Mouse (Mus musculus) erythroid progenitor cell, adult 5-6 weeks (primary cell): ENCODE data around the gene Gpn1. TPM values are rescaled to one million over a fixed set of nuclear protein-coding genes. Genes with fewer than 3 reads are reported as not detected.

Experiments
- ATAC-seq: replicated peaks from 2 replicates; pipeline ENCODE4 v1.8.0; 2016; ENCODE audit warnings: moderate number of reproducible peaks, mild to moderate bottlenecking, moderate TSS enrichment, inconsistent platforms; ENCODE audit not compliant: poor library complexity, low FRiP score, severe bottlenecking
- total RNA-seq, 2 experiments: library from RNA; stranded (forward) in 1 of 2; stranded (reverse) in 1 of 2; fragments of 150-400 nt in 1 of 2; fragments of 186-747, 209-891 nt in 1 of 2; gene quantifications; 2 replicates each; pipeline versions ENCODE4 v1.2.3 to v1.2.4; 2015 to 2017; ENCODE audit warnings: low replicate concordance in 2 of 2

Gene Gpn1
- total RNA-seq, 2 experiments from 2014 or later = 1.3 TPM; not detected in 1

GRCm38 (mm10) chr5:31528560-31528959, 34.0 kb downstream of the Gpn1 start:
- no peak for ATAC-seq

DNA sequence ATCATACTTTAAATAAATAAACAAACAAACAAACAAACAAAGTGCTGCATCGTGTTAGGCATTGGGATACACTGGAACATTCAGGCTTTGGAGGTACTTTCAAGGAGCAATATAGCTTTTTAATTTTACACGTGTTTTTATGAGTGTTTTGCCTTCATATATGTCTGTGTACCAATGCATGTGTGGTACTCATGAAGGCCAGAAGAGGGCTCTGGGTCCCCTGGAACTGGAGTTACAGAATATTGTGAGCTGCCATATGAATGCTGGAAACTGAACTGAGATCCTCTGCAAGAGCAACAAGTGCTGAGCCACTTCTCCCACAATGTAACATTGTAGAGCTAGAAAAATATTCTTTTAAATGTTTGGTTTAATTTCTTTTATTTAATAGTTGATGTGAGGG, 40.7 kb downstream of the Gpn1 start:
- no peak for ATAC-seq

DNA sequence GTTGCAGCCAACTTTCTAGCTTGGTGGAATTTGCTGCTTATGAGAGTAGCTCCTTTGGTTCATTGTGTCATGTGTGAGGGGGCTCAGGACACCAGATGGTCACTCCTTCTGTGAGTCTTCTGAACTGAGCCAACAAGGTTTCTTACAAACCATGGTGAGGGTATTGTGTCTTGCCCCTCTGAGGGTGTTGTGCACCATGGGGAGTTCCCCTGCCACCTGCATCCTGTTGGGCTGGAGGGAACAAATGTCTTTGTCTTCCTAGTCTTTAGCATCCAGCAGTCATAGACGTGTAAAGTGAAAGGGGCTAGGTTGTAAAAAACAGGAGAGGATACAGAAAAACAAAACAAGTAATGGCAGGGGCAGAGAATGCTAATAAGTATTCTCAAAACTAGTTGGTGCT, 64.9 kb downstream of the Gpn1 start:
- no peak for ATAC-seq

- ATAC-seq = no peak
Observed at GRCm38 (mm10) chr5:31560352-31560751, 65.8 kb downstream of the Gpn1 start.

GRCm38 (mm10) chr5:31562036-31562666, 67.6 kb downstream of the Gpn1 start:
- ATAC-seq = no peak

Other genes with a start within 250 kb of the Gpn1 start
- not detected in 2 replicates for gene Krtcap3, start 243.1 kb upstream of the Gpn1 start, total RNA-seq (2015; ENCODE audit: low replicate concordance)
- not detected in 2 replicates for gene Krtcap3, start 243.1 kb upstream of the Gpn1 start, total RNA-seq (2017; ENCODE audit: low replicate concordance)
- gene Ift172, start 203.6 kb upstream of the Gpn1 start, total RNA-seq (2015; ENCODE audit: low replicate concordance) = 2.9 and 10.5 TPM in 2 replicates
- 5.7 and 10.3 TPM in 2 replicates for gene Ift172, start 203.6 kb upstream of the Gpn1 start, total RNA-seq (2017; ENCODE audit: low replicate concordance)
- not detected in 2 replicates for gene Fndc4, start 198.7 kb upstream of the Gpn1 start, total RNA-seq (2015; ENCODE audit: low replicate concordance)
- 0.08 TPM in 1 of 2 replicates, not detected in the other for gene Fndc4, start 198.7 kb upstream of the Gpn1 start, total RNA-seq (2017; ENCODE audit: low replicate concordance)
- not detected in 2 replicates for gene Gckr, start 197.3 kb upstream of the Gpn1 start, total RNA-seq (2015; ENCODE audit: low replicate concordance)
- gene Gckr, start 197.3 kb upstream of the Gpn1 start, total RNA-seq (2017; ENCODE audit: low replicate concordance) = not detected in 2 replicates
- 4.7 and 12.6 TPM in 2 replicates for gene Zfp512, start 42.3 kb upstream of the Gpn1 start, total RNA-seq (2015; ENCODE audit: low replicate concordance)
- gene Zfp512, start 42.3 kb upstream of the Gpn1 start, total RNA-seq (2017; ENCODE audit: low replicate concordance) = 14.2 and 33.2 TPM in 2 replicates
- not detected in 2 replicates for gene 4930548H24Rik, start 9.0 kb upstream of the Gpn1 start, total RNA-seq (2015; ENCODE audit: low replicate concordance)
- gene 4930548H24Rik, start 9.0 kb upstream of the Gpn1 start, total RNA-seq (2017; ENCODE audit: low replicate concordance) = not detected in 2 replicates
- gene Slc4a1ap, start 32.3 kb downstream of the Gpn1 start, total RNA-seq (2015; ENCODE audit: low replicate concordance) = 17.3 and 39.8 TPM in 2 replicates
- 29.6 and 41.9 TPM in 2 replicates for gene Slc4a1ap, start 32.3 kb downstream of the Gpn1 start, total RNA-seq (2017; ENCODE audit: low replicate concordance)
- gene Supt7l, start 33.1 kb downstream of the Gpn1 start, total RNA-seq (2015; ENCODE audit: low replicate concordance) = 12.6 TPM in 2 replicates
- gene Supt7l, start 33.1 kb downstream of the Gpn1 start, total RNA-seq (2017; ENCODE audit: low replicate concordance) = 5.9 and 14.6 TPM in 2 replicates
- 109 and 117 TPM in 2 replicates for gene Mrpl33, start 102.2 kb downstream of the Gpn1 start, total RNA-seq (2015; ENCODE audit: low replicate concordance)
- gene Mrpl33, start 102.2 kb downstream of the Gpn1 start, total RNA-seq (2017; ENCODE audit: low replicate concordance) = 34.1 and 76.0 TPM in 2 replicates
- gene Rbks, start 202.9 kb downstream of the Gpn1 start, total RNA-seq (2015; ENCODE audit: low replicate concordance) = 18.0 and 27.7 TPM in 2 replicates
- 7.6 and 17.1 TPM in 2 replicates for gene Rbks, start 202.9 kb downstream of the Gpn1 start, total RNA-seq (2017; ENCODE audit: low replicate concordance)
- 35.0 and 46.9 TPM in 2 replicates for gene Babam2, start 202.9 kb downstream of the Gpn1 start, total RNA-seq (2015; ENCODE audit: low replicate concordance)
- gene Babam2, start 202.9 kb downstream of the Gpn1 start, total RNA-seq (2017; ENCODE audit: low replicate concordance) = 31.0 and 42.6 TPM in 2 replicates